Mouse (Mus musculus) CH12.LX (cell line): ENCODE results near the gene Etv1. TPM values are rescaled to one million over a fixed set of nuclear protein-coding genes. Genes with fewer than 3 reads are reported as not detected.
A peak's percentile ranks its signal among the peaks of the same experiment; 100 is the strongest.

ENCODE experiments used
- DNase-seq: peaks from one replicate; pipeline ENCODE4 v3.0.0-alpha.2; 2013; ENCODE audit errors: extremely low read depth
- H3K27ac ChIP-seq: 2 replicates; pipeline ENCODE4 v1.5.1; 2012; ENCODE audit warnings: low read depth, mild to moderate bottlenecking, control low read depth, moderate library complexity; ENCODE audit not compliant: insufficient read depth
- H3K27me3 ChIP-seq: replicated peaks from 2 replicates; pipeline ENCODE3; 2012; ENCODE audit warnings: inconsistent platforms
- H3K36me3 ChIP-seq, 2 experiments: replicated peaks in 1 of 2; 2 replicates each; pipeline versions ENCODE3 to v1.6.1; 2012; ENCODE audit warnings: inconsistent platforms in 1 of 2, low read length in 1 of 2, mild to moderate bottlenecking in 1 of 2, mixed read lengths in 1 of 2, moderate library complexity in 1 of 2; ENCODE audit not compliant: control insufficient read depth in 1 of 2, insufficient read depth in 1 of 2
- H3K4me1 ChIP-seq, 2 experiments: 2 replicates each; pipeline ENCODE4 v1.6.1; 2012; ENCODE audit warnings: inconsistent platforms in 1 of 2, moderate library complexity in 1 of 2; ENCODE audit not compliant: insufficient read depth in 2 of 2, control insufficient read depth in 1 of 2
- H3K4me2 ChIP-seq: 2 replicates; pipeline ENCODE4 v1.6.1; 2012; ENCODE audit warnings: low read depth, mild to moderate bottlenecking, control low read depth; ENCODE audit not compliant: poor library complexity, insufficient read depth, severe bottlenecking
- H3K4me3 ChIP-seq, 3 experiments: fragments of 150-350 bp in 1 of 3; sonication (generic) in 1 of 3; replicated peaks in 1 of 3; 2 replicates each; pipeline versions ENCODE3 to v1.5.1; 2011 to 2012; ENCODE audit warnings: low read depth in 2 of 3, low read length in 2 of 3, mild to moderate bottlenecking in 2 of 3, moderate library complexity in 2 of 3, control low read depth in 1 of 3, improper control_type of control experiment in 1 of 3, inconsistent platforms in 1 of 3, mixed read lengths in 1 of 3; ENCODE audit not compliant: poor library complexity in 1 of 3
- H3K79me2 ChIP-seq: replicated peaks from 2 replicates; pipeline ENCODE4 v1.6.1; 2012; ENCODE audit warnings: mild to moderate bottlenecking, moderate library complexity; ENCODE audit not compliant: control insufficient read depth, poor library complexity, insufficient read depth, severe bottlenecking; ENCODE audit errors: extremely low read depth
- H3K9ac ChIP-seq: 2 replicates; pipeline ENCODE4 v1.6.1; 2012; ENCODE audit warnings: low read depth, mild to moderate bottlenecking, control low read depth, moderate library complexity; ENCODE audit not compliant: insufficient read depth
- H3K9me3 ChIP-seq: replicated peaks from 2 replicates; pipeline ENCODE3; 2012; ENCODE audit warnings: low read length, inconsistent platforms, mixed read lengths
- ELF1 ChIP-seq: IDR thresholded peaks from 2 replicates; pipeline ENCODE4 v1.6.1; 2014; ENCODE audit warnings: low read depth, mild to moderate bottlenecking, inconsistent platforms, low read length, improper control_type of control experiment
- EP300 ChIP-seq: IDR thresholded peaks from 2 replicates; pipeline ENCODE4 v1.6.1; 2011; ENCODE audit warnings: low read length, improper control_type of control experiment
- HCFC1 ChIP-seq: IDR thresholded peaks from 2 replicates; pipeline ENCODE4 v1.6.1; 2012; ENCODE audit warnings: low read depth, mild to moderate bottlenecking, inconsistent platforms, low read length, improper control_type of control experiment
- IRF4 ChIP-seq: IDR thresholded peaks from 2 replicates; pipeline ENCODE4 v1.6.1; 2014; ENCODE audit warnings: low read depth, mild to moderate bottlenecking, inconsistent platforms, low read length, improper control_type of control experiment
- JUN ChIP-seq: IDR thresholded peaks from 2 replicates; pipeline ENCODE4 v1.6.1; 2011; ENCODE audit warnings: low read depth, mild to moderate bottlenecking, low read length, improper control_type of control experiment, moderate library complexity; ENCODE audit not compliant: insufficient read depth
- MAFK ChIP-seq: IDR thresholded peaks from 2 replicates; pipeline ENCODE4 v1.6.1; 2011; ENCODE audit warnings: low read length, improper control_type of control experiment; ENCODE audit not compliant: insufficient replicate concordance
- MAX ChIP-seq: IDR thresholded peaks from 2 replicates; pipeline ENCODE4 v1.6.1; 2011; ENCODE audit warnings: low read length, improper control_type of control experiment
- MYC ChIP-seq: IDR thresholded peaks from 2 replicates; pipeline ENCODE4 v1.6.1; 2011; ENCODE audit warnings: low read depth, mild to moderate bottlenecking, improper control_type of control experiment, low read length
- PAX5 ChIP-seq: IDR thresholded peaks from 2 replicates; pipeline ENCODE4 v1.6.1; 2012; ENCODE audit warnings: low read length, inconsistent platforms, mixed read lengths
- TCF12 ChIP-seq: IDR thresholded peaks from 2 replicates; pipeline ENCODE4 v1.6.1; 2014; ENCODE audit warnings: low read depth, mild to moderate bottlenecking, inconsistent platforms, low read length, improper control_type of control experiment
- UBTF ChIP-seq: IDR thresholded peaks from 2 replicates; pipeline ENCODE4 v1.6.1; 2012; ENCODE audit warnings: low read depth, mild to moderate bottlenecking, inconsistent platforms, low read length, improper control_type of control experiment, moderate library complexity
- ZKSCAN1 ChIP-seq: IDR thresholded peaks from 2 replicates; pipeline ENCODE4 v1.6.1; 2012; ENCODE audit warnings: low read depth, inconsistent platforms, low read length, improper control_type of control experiment, borderline replicate concordance
- dilution Hi-C: fragments of 300-500 bp; cut with MboI; formaldehyde crosslinking; loops from 2 replicates; pipeline ENCODE4 v1.14.3; 2020; ENCODE audit warnings: low sequenced_read_pairs; ENCODE audit not compliant: extremely low pct_unique_long_range_greater_than_20kb, extremely low pct_ligation_motif_present
- in situ Hi-C: fragments of 300-500 bp; cut with MboI; formaldehyde crosslinking; loops from 3 replicates; pipeline ENCODE4 v1.14.3; 2019; ENCODE audit warnings: low sequenced_read_pairs, low pct_ligation_motif_present, low pct_unique_long_range_greater_than_20kb, mixed read lengths
- polyA plus RNA-seq: library from polyadenylated mRNA; unstranded; fragments of >175 nt; gene quantifications from 2 replicates; pipeline ENCODE4 v1.2.1, GENCODE M21; 2012; ENCODE audit warnings: low read depth; ENCODE audit not compliant: insufficient read length
- total RNA-seq, 2 experiments: library from RNA; depleted of rRNA; stranded (reverse); fragments of 300-350 nt in 1 of 2; fragments of >200 nt in 1 of 2; gene quantifications; 2 replicates each; pipeline ENCODE4 v1.2.3; 2012 to 2014

Gene Etv1
- total and polyA plus RNA-seq, 3 experiments, result 3.4 to 5.4 (median 4.4) TPM

DNA sequence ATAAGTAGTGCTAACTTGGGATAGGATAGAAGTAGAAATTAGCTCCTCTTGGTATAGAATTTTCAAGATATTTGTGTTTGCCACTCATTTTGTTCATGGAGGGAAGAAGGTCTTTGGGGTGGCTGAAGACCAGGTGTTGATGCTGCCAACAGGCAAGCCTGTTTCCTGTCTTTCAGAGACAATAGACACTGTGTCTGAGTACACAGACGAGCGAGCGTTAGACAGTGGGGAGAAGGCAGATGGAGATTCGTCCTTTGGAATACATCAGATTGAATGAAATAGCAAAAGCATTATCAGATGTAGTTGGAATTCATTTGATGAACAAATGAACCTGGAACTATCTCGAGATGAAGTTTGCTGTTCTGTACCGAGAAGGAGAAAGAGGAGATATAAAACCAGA lies 33.2 kb downstream of the Etv1 start:
- no peaks in the 10 kb centered on the region for H3K9me3 ChIP-seq
- dilution Hi-C loops, result no loop called here
- no peak overlapping the region for H3K4me2 ChIP-seq
- in situ Hi-C loops, result no loop called here
- no peaks in the 10 kb centered on the region for H3K27me3 ChIP-seq
- H3K27ac ChIP-seq, result no peak overlapping the region
- H3K36me3 ChIP-seq, result no peaks in the 10 kb centered on the region
- H3K9ac ChIP-seq, result no peak overlapping the region
- no peaks in the 10 kb centered on the region for H3K79me2 ChIP-seq
- TF ChIP-seq MAX (no peak), TCF12 (no peak), MYC (no peak), JUN (no peak), PAX5 (no peak), MAFK (no peak)
- DNase-seq, result no peak
- H3K4me1 ChIP-seq, result peaks cover 0 to 15% of the 10 kb centered on the region in 2 experiments; a peak in 2 of 4 replicates
- no peak overlapping the region for H3K4me3 ChIP-seq

DNA sequence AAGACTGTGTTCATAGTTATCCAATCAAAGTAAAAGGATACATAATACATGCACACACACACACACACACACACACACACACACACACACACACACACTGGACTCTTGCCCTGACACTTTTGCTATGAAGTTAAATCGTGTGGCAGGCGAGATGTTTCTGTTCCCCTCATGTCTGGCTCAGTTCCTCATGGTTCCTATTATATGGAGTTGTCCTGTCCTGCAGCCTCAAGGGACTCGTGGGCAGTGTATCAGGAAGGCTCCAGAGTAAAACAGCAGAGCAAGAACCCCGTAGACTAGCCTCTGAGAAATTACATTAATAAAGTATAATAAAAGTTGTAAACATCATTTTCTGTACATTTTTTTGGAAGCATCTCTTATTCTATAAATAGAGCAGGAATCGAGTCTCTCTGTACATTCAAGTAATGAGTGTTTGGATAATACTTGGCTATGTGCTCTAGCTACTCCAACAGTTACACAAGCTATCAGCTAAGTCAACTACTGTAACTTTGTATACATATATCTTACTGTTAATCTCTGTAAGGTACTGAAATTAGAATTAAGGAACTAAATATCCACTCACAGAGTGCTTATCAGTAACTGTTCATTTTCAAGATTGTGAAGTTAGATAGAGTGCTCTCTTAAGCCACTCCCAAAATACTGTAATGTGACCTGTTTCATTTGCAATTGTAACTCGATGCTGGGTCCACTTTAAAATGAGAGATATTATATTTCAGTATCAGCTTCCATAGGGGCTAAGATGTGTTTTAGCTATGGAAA lies 35.0 kb downstream of the Etv1 start:
- no peak overlapping the region for H3K4me3 ChIP-seq
- in situ Hi-C loops (no loop called here), dilution Hi-C loops (no loop called here)
- peak; percentile 44; the same call in 1 of the 2 replicates for TF ChIP-seq EP300
- TF ChIP-seq ZKSCAN1, result no peak
- TF ChIP-seq IRF4, result 0 out of 2 replicates have a peak, but pooled peaks have one; percentile 41
- TF ChIP-seq ELF1, result no peak
- no peak for TF ChIP-seq UBTF
- no peak overlapping the region for H3K27ac ChIP-seq
- peaks cover 0 to 15% of the 10 kb centered on the region in 2 experiments; a peak in 2 of 4 replicates for H3K4me1 ChIP-seq
- H3K4me2 ChIP-seq, result no peak overlapping the region
- H3K79me2 ChIP-seq, result no peaks in the 10 kb centered on the region
- peak; percentile 11 for DNase-seq
- H3K9me3 ChIP-seq, result no peaks in the 10 kb centered on the region
- H3K27me3 ChIP-seq, result no peaks in the 10 kb centered on the region
- no peaks in the 10 kb centered on the region for H3K36me3 ChIP-seq
- no peak overlapping the region for H3K9ac ChIP-seq

DNA sequence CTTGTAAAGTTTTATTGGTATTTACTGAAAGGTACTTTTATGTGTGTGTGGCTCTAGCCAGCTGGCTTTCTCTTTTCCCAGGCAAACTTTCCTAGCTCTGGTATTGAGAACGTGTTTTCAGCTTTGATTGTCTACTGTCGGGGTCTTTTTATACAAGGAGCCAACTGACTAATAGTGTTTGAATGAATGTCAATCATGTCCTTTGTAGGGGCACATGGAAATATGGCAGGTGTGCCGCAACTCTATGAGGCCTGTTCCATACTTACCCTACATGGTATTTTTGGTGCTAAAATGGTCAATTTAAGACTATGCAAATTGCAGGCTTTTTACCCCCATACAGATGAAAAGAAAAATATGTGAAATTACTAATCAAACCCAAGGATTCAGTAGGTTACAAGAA lies 37.1 kb downstream of the Etv1 start:
- TF ChIP-seq MAFK (no peak), HCFC1 (no peak), ELF1 (no peak)
- H3K4me3 ChIP-seq, result no peak overlapping the region
- H3K9me3 ChIP-seq, result no peaks in the 10 kb centered on the region
- no peaks in the 10 kb centered on the region for H3K79me2 ChIP-seq
- H3K4me1 ChIP-seq, result peaks cover 0 to 15% of the 10 kb centered on the region in 2 experiments; a peak in 2 of 4 replicates
- dilution Hi-C loops (no loop called here), in situ Hi-C loops (no loop called here)
- no peak overlapping the region for H3K27ac ChIP-seq
- no peaks in the 10 kb centered on the region for H3K27me3 ChIP-seq
- no peak overlapping the region for H3K9ac ChIP-seq
- no peak for DNase-seq
- no peaks in the 10 kb centered on the region for H3K36me3 ChIP-seq
- H3K4me2 ChIP-seq, result no peak overlapping the region
